Mouse (Mus musculus) myocyte (in vitro differentiated cells): ENCODE measurements around the gene Itpr1. TPM values are rescaled to one million over a fixed set of nuclear protein-coding genes. Genes with fewer than 3 reads are reported as not detected.
A peak's percentile ranks its signal among the peaks of the same experiment; 100 is the strongest.

ENCODE experiments used
- H3K27me3 ChIP-seq: one replicate; pipeline ENCODE4 v1.6.1; 2011; ENCODE audit not compliant: control insufficient read depth, insufficient read depth, insufficient read length
- H3K36me3 ChIP-seq: one replicate; pipeline ENCODE4 v1.6.1; 2011; ENCODE audit not compliant: control insufficient read depth, insufficient read depth
- H3K4me2 ChIP-seq: one replicate; pipeline ENCODE4 v1.6.1; 2011; ENCODE audit warnings: low read depth, control low read depth
- H3K4me3 ChIP-seq: one replicate; pipeline ENCODE4 v1.5.1; 2011; ENCODE audit warnings: mild to moderate bottlenecking, control low read depth, moderate library complexity
- H3K79me2 ChIP-seq: one replicate; pipeline ENCODE4 v1.6.1; 2011; ENCODE audit not compliant: control insufficient read depth, insufficient read depth
- H3ac ChIP-seq: one replicate; pipeline ENCODE4 v1.6.1; 2011; ENCODE audit not compliant: control insufficient read depth, insufficient read length
- CEBPB ChIP-seq: IDR thresholded peaks from 2 replicates; pipeline ENCODE4 v1.6.1; 2011; ENCODE audit warnings: mild to moderate bottlenecking, moderate library complexity; ENCODE audit not compliant: poor library complexity, insufficient read depth, severe bottlenecking
- E2F4 ChIP-seq: IDR thresholded peaks from one replicate; pipeline ENCODE4 v1.6.1; 2011; ENCODE audit warnings: mild to moderate bottlenecking, control low read depth, moderate library complexity; ENCODE audit not compliant: insufficient read depth
- MAX ChIP-seq: IDR thresholded peaks from one replicate; pipeline ENCODE4 v1.6.1; 2011; ENCODE audit warnings: low read depth, mild to moderate bottlenecking, control low read depth
- MYOD1 ChIP-seq, 3 experiments: IDR thresholded peaks; one replicate each; pipeline ENCODE4 v1.6.1; 2011; ENCODE audit warnings: control low read depth in 2 of 3, low read depth in 2 of 3, mild to moderate bottlenecking in 2 of 3, moderate library complexity in 1 of 3; ENCODE audit not compliant: insufficient read length in 2 of 3, control insufficient read depth in 1 of 3
- POLR2A ChIP-seq: IDR thresholded peaks from one replicate; pipeline ENCODE4 v1.6.1; 2011; ENCODE audit warnings: low read depth, mild to moderate bottlenecking, control low read depth, moderate library complexity; ENCODE audit not compliant: insufficient read length
- POLR2AphosphoS2 ChIP-seq: IDR thresholded peaks from one replicate; pipeline ENCODE4 v1.6.1; 2011; ENCODE audit warnings: low read depth, control low read depth; ENCODE audit not compliant: insufficient read length
- REST ChIP-seq: IDR thresholded peaks from one replicate; pipeline ENCODE4 v1.6.1; 2011; ENCODE audit warnings: mild to moderate bottlenecking, control low read depth, moderate library complexity; ENCODE audit not compliant: insufficient read depth, insufficient read length
- SRF ChIP-seq: IDR thresholded peaks from one replicate; pipeline ENCODE4 v1.6.1; 2011; ENCODE audit warnings: low read depth; ENCODE audit not compliant: control insufficient read depth, insufficient read length
- TCF12 ChIP-seq: IDR thresholded peaks from one replicate; pipeline ENCODE4 v1.6.1; 2011; ENCODE audit warnings: mild to moderate bottlenecking, control low read depth; ENCODE audit not compliant: poor library complexity, insufficient read depth, severe bottlenecking
- TCF3 ChIP-seq: IDR thresholded peaks from one replicate; pipeline ENCODE4 v1.6.1; 2011; ENCODE audit warnings: low read depth, control low read depth; ENCODE audit not compliant: insufficient read length
- USF1 ChIP-seq: IDR thresholded peaks from one replicate; pipeline ENCODE4 v1.6.1; 2011; ENCODE audit warnings: low read depth, mild to moderate bottlenecking, control low read depth, moderate library complexity
- polyA plus RNA-seq: library from polyadenylated mRNA; unstranded; fragments of >200 nt; fragmentation: generic; extraction: Trizol; gene quantifications from one replicate; pipeline ENCODE4 v1.2.1, GENCODE M21; 2012; ENCODE audit warnings: missing spikeins

Gene Itpr1
- polyA plus RNA-seq, 1 experiment: 3.1 TPM

GRCm38 (mm10) chr6:108169466-108169865 is 43.4 kb upstream of the Itpr1 start:
- Histone ChIP-seq H3K4me3 (no peak overlapping the region), H3K36me3 (peaks cover 11% of the 10 kb centered on the region), H3K27me3 (no peaks in the 10 kb centered on the region), H3K4me2 (no peak overlapping the region), H3K79me2 (no peaks in the 10 kb centered on the region), H3ac (no peak overlapping the region)
- TF ChIP-seq MYOD1 (IDR thresholded peaks at IDR 0.05; ENCODE audit: control insufficient read depth in 1 of 3, insufficient read length in 2 of 3, low read depth in 2 of 3) (no peak), CEBPB (no peak), POLR2A (no peak), SRF (no peak), REST (no peak)

- TF ChIP-seq MAX (no peak), TCF12 (no peak), USF1 (no peak), POLR2AphosphoS2 (no peak), E2F4 (no peak), CEBPB (no peak), MYOD1 (IDR thresholded peaks at IDR 0.05; ENCODE audit: control insufficient read depth in 1 of 3, insufficient read length in 2 of 3, low read depth in 2 of 3) (no peak)
- Histone ChIP-seq H3K4me3 (no peak overlapping the region), H3K4me2 (no peak overlapping the region), H3K36me3 (peaks cover 11% of the 10 kb centered on the region), H3K27me3 (no peaks in the 10 kb centered on the region), H3ac (no peak overlapping the region), H3K79me2 (no peaks in the 10 kb centered on the region)
These were observed 40.7 kb upstream of the Itpr1 start for GRCm38 (mm10) chr6:108172219-108172618.

DNA sequence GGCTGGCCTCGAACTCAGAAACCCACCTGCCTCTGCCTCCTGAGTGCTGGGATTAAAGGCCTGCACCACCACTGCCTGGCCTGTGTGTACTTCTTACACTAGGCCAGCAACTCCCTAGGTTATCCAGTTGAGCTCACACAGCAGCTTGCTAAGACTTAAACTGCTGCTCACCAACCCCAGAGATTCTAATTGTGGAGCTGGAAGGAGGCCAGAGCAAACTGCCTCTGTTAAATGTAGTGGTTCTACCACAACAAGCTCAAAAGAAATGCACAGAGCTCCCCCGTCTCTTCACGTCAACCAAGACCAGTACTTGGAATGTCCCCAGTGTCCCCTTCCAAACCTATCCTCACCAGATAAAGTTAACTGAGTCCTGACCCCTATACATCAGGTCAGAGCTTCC is 38.7 kb upstream of the Itpr1 start:
- no peak overlapping the region for H3K4me2 ChIP-seq
- no peak overlapping the region for H3ac ChIP-seq
- H3K36me3 ChIP-seq: peaks cover 11% of the 10 kb centered on the region
- TF ChIP-seq TCF12: no peak
- no peak for TF ChIP-seq E2F4
- TF ChIP-seq MAX: no peak
- no peak for TF ChIP-seq TCF3
- no peak for TF ChIP-seq POLR2AphosphoS2
- no peak for TF ChIP-seq SRF
- no peak for TF ChIP-seq POLR2A
- no peak for TF ChIP-seq USF1
- TF ChIP-seq MYOD1 (IDR thresholded peaks at IDR 0.05; ENCODE audit: control insufficient read depth in 1 of 3, insufficient read length in 2 of 3, low read depth in 2 of 3): no peak
- TF ChIP-seq REST: no peak
- no peaks in the 10 kb centered on the region for H3K27me3 ChIP-seq
- no peak overlapping the region for H3K4me3 ChIP-seq
- no peaks in the 10 kb centered on the region for H3K79me2 ChIP-seq

- no peak overlapping the region for H3K4me2 ChIP-seq
- no peak overlapping the region for H3K4me3 ChIP-seq
- H3K36me3 ChIP-seq: no peaks in the 10 kb centered on the region
- TF ChIP-seq MYOD1 (IDR thresholded peaks at IDR 0.05; ENCODE audit: control insufficient read depth in 1 of 3, insufficient read length in 2 of 3, low read depth in 2 of 3) (no peak), E2F4 (no peak), MAX (no peak), POLR2AphosphoS2 (no peak), TCF12 (no peak), CEBPB (no peak)
- H3ac ChIP-seq: no peak overlapping the region
- H3K79me2 ChIP-seq: no peaks in the 10 kb centered on the region
- H3K27me3 ChIP-seq: no peaks in the 10 kb centered on the region
These were observed 33.8 kb upstream of the Itpr1 start for GRCm38 (mm10) chr6:108179087-108179486.

DNA sequence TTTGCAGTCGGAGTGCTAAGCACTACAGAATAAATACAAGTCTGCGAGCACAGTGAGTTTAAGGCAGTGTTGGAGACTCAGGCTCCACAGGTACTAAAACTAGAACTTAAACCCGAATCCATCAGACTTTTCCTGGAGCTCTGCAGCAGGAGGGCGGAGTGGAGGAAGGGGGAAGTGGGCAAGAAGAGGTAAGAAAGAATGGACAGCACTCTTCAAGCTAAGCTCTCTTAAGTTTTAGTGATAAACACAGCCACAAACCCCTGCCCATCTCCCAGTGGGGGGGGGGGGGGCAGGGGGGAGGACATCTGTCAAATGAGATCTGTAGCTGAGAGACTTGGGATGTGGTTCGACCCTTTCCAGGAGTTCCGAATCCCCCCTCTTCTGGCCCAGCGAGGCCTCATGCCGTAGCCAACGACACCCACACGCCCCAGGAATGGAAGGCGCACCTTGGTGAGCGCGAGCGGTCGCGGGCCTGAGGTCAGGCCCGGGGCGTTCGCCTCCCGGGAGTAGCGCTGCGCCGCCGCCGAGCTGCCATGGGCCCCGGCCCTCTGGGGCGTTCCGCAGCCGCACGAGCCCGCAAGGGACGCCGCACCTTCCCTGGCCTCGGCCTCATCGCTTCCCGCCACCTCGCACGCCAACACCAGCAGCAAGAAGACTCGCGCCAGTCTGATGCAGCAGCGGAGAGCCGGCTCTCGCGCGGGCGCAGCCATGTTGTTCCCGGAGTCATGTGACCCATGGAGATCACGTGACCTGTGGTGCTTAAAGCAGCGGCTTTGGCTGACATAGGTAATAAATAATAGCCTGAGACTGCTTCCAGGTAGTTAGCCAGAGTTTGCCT is 27.8 kb upstream of the Itpr1 start, which contains the start of gene Sumf1:
Gene Sumf1, minus strand, starts transcription at position 736 of the 838 bp plus-strand sequence.
- H3K27me3 ChIP-seq: no peaks in the 10 kb centered on the region
- no peaks in the 10 kb centered on the region for H3K36me3 ChIP-seq
- peak within 1 kb of the TSS; percentile 94 for H3K4me2 ChIP-seq
- H3K4me3 ChIP-seq: peak within 1 kb of the TSS; percentile 33
- no peaks in the 10 kb centered on the region for H3K79me2 ChIP-seq
- H3ac ChIP-seq: peak within 1 kb of the TSS; percentile 1
- TF ChIP-seq POLR2A: peak; percentile 47
- no peak for TF ChIP-seq MYOD1 (IDR thresholded peaks at IDR 0.05; ENCODE audit: control insufficient read depth in 1 of 3, insufficient read length in 2 of 3, low read depth in 2 of 3)
- TF ChIP-seq TCF3: no peak
- TF ChIP-seq REST: no peak
- no peak for TF ChIP-seq MAX
- TF ChIP-seq POLR2AphosphoS2: no peak
- peak; percentile 100 for TF ChIP-seq USF1
